ENCODE assay signal across 21 mouse cellular contexts in the genomic region with DNA sequence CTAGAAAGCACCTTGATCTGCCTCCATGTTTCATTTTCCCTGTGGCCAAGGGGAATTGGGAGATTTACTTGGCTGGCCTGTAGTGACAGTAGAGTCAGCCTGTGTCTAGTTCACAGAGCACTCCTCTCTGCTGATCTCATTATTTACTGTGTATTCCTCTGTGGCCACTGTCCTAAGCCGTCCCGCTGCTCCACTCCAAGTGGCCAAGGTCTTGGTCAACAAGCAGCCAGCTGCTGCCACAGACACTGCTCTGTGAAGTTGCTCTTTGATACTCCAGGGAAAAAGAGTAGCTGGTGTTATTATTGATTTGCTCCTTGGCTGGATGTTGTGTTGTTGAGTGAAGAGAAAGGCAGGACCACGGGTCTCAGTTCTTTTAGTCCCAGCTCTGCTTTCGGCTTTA.
DNase-seq lines count a peak whose midpoint lies in the region; ATAC-seq and TF ChIP-seq lines count a peak whose summit lies in the region.
"Had no signal": no experiment of that assay in that cellular context is flagged by ENCODE, and none has a peak within 500 bp of the region (broad histone marks: within the 10 kb centered on the region; RNA-seq: fewer than 3 reads in every experiment).

No protein-coding gene starts in this region.

- ATAC-seq in hindbrain, postnatal 0 days: no peak
- ATAC-seq in lung, embryonic 14.5 days (ENCODE audit: insufficient read depth): no peak; the same call in 1 of the 2 replicates
- no peak for ATAC-seq in lung, postnatal 0 days
- ATAC-seq: forebrain, embryonic 14.5 days; forebrain, embryonic 16.5 days had no signal

- H3K9me3 ChIP-seq in hindbrain, embryonic 10.5 days: no peaks in the 10 kb centered on the region
- H3K9me3 ChIP-seq in hindbrain, postnatal 0 days (ENCODE audit: low read length): no peaks in the 10 kb centered on the region
- no peaks in the 10 kb centered on the region for H3K9me3 ChIP-seq in lung, embryonic 14.5 days (ENCODE audit: low read depth, low read length)
- no peaks in the 10 kb centered on the region for H3K9me3 ChIP-seq in lung, postnatal 0 days (ENCODE audit: low read length)
- H3K9me3 ChIP-seq: embryonic facial prominence, embryonic 13.5 days; embryonic facial prominence, embryonic 15.5 days; forebrain, embryonic 10.5 days; forebrain, embryonic 12.5 days had no signal

- WGBS in hindbrain, embryonic 10.5 days: 66% methylated on average over 4 of the region's 4 CpGs
- 70% methylated on average over 4 of the region's 4 CpGs for WGBS in hindbrain, postnatal 0 days
- 59% methylated on average over 4 of the region's 4 CpGs for WGBS in lung, embryonic 14.5 days
- WGBS in lung, postnatal 0 days: 61% methylated on average over 4 of the region's 4 CpGs

- TF ChIP-seq EP300 in lung, postnatal 0 days (IDR thresholded peaks at IDR 0.05): no peak

- no peak for TF ChIP-seq CTCF in hindbrain, postnatal 0 days (IDR thresholded peaks at IDR 0.05; ENCODE audit: low read depth)
- no peak for TF ChIP-seq CTCF in lung, embryonic 14.5 days (IDR thresholded peaks at IDR 0.05; ENCODE audit: low read depth)
- TF ChIP-seq CTCF in lung, postnatal 0 days (IDR thresholded peaks at IDR 0.05): no peak

- peak overlapping the region; percentile 59; the same call in 1 of the 2 replicates for H3K27ac ChIP-seq in hindbrain, embryonic 10.5 days
- H3K27ac ChIP-seq in hindbrain, postnatal 0 days: no peak overlapping the region
- H3K27ac ChIP-seq in lung, embryonic 14.5 days (ENCODE audit: low read depth): no peak overlapping the region
- H3K27ac ChIP-seq in lung, postnatal 0 days (ENCODE audit: low read length): no peak overlapping the region
- H3K27ac ChIP-seq: embryonic facial prominence, embryonic 13.5 days; embryonic facial prominence, embryonic 15.5 days; forebrain, embryonic 10.5 days; forebrain, embryonic 12.5 days had no signal

- DNase-seq in hindbrain, embryonic 10.5 days (ENCODE audit: low spot score): no peak
- no peak for DNase-seq in hindbrain, postnatal 0 days (ENCODE audit: low spot score)
- DNase-seq in lung, embryonic 14.5 days: peak; percentile 8
- DNase-seq in lung, postnatal 0 days (ENCODE audit: low spot score): no peak
- DNase-seq: adrenal gland, adult 2 months; adrenal gland, postnatal 10 days; adrenal gland, postnatal 25 days; cerebellum, adult 11 months; cerebellum, adult 18-20 months; cerebellum, adult 8-10 months; cerebellum, adult 9-11 months; cerebellum, postnatal 14 days; cerebellum, postnatal 36 days; embryo, embryonic 11 days had no signal

- H3K27me3 ChIP-seq in hindbrain, embryonic 10.5 days (ENCODE audit: insufficient read depth, poor library complexity, severe bottlenecking): no peaks in the 10 kb centered on the region
- H3K27me3 ChIP-seq in hindbrain, postnatal 0 days (ENCODE audit: insufficient read depth, low read length): no peaks in the 10 kb centered on the region
- H3K27me3 ChIP-seq in lung, embryonic 14.5 days (ENCODE audit: insufficient read depth, low read length): no peaks in the 10 kb centered on the region
- no peaks in the 10 kb centered on the region for H3K27me3 ChIP-seq in lung, postnatal 0 days (replicated peaks; ENCODE audit: insufficient read depth, low read length)
- H3K27me3 ChIP-seq: embryonic facial prominence, embryonic 13.5 days; embryonic facial prominence, embryonic 15.5 days; forebrain, embryonic 12.5 days had no signal

- no peak overlapping the region for H3K9ac ChIP-seq in hindbrain, postnatal 0 days (replicated peaks; ENCODE audit: low read length)
- H3K9ac ChIP-seq in lung, embryonic 14.5 days: no peak overlapping the region
- no peak overlapping the region for H3K9ac ChIP-seq in lung, postnatal 0 days (replicated peaks; ENCODE audit: low read depth)
- H3K9ac ChIP-seq: embryonic facial prominence, embryonic 13.5 days; embryonic facial prominence, embryonic 15.5 days; forebrain, embryonic 12.5 days had no signal

- no peak overlapping the region for H3K4me2 ChIP-seq in hindbrain, postnatal 0 days (ENCODE audit: low read depth, low read length)
- H3K4me2 ChIP-seq in lung, embryonic 14.5 days: no peak overlapping the region
- no peak overlapping the region for H3K4me2 ChIP-seq in lung, postnatal 0 days (replicated peaks; ENCODE audit: low read depth, low read length)
- H3K4me2 ChIP-seq: embryonic facial prominence, embryonic 13.5 days; embryonic facial prominence, embryonic 15.5 days; forebrain, embryonic 12.5 days had no signal

- H3K4me1 ChIP-seq in hindbrain, embryonic 10.5 days (replicated peaks): peaks cover 22% of the 10 kb centered on the region
- no peaks in the 10 kb centered on the region for H3K4me1 ChIP-seq in hindbrain, postnatal 0 days (ENCODE audit: insufficient read depth, low read length)
- no peaks in the 10 kb centered on the region for H3K4me1 ChIP-seq in lung, embryonic 14.5 days (ENCODE audit: insufficient read depth)
- no peaks in the 10 kb centered on the region for H3K4me1 ChIP-seq in lung, postnatal 0 days (ENCODE audit: insufficient read depth, low read depth, low read length)
- H3K4me1 ChIP-seq: embryonic facial prominence, embryonic 13.5 days; embryonic facial prominence, embryonic 15.5 days; forebrain, embryonic 10.5 days had no signal

- H3K4me3 ChIP-seq in hindbrain, embryonic 10.5 days: no peak overlapping the region
- H3K4me3 ChIP-seq in hindbrain, postnatal 0 days (ENCODE audit: low read length): no peak overlapping the region
- no peak overlapping the region for H3K4me3 ChIP-seq in lung, embryonic 14.5 days (ENCODE audit: low read depth, low read length)
- no peak overlapping the region for H3K4me3 ChIP-seq in lung, postnatal 0 days (ENCODE audit: low read depth, low read length)
- H3K4me3 ChIP-seq: embryonic facial prominence, embryonic 13.5 days; embryonic facial prominence, embryonic 15.5 days; erythroblast, embryonic 14.5 days; forebrain, embryonic 10.5 days; forebrain, embryonic 12.5 days had no signal

- no peaks in the 10 kb centered on the region for H3K36me3 ChIP-seq in hindbrain, embryonic 10.5 days
- no peaks in the 10 kb centered on the region for H3K36me3 ChIP-seq in hindbrain, postnatal 0 days (ENCODE audit: insufficient read depth, low read length)
- H3K36me3 ChIP-seq in lung, embryonic 14.5 days (ENCODE audit: insufficient read depth): no peaks in the 10 kb centered on the region
- H3K36me3 ChIP-seq in lung, postnatal 0 days (ENCODE audit: insufficient read depth, low read length): no peaks in the 10 kb centered on the region
- H3K36me3 ChIP-seq: embryonic facial prominence, embryonic 13.5 days; embryonic facial prominence, embryonic 15.5 days; forebrain, embryonic 10.5 days; forebrain, embryonic 12.5 days had no signal
